Mouse (Mus musculus) heart, adult 8-10 months (tissue): ENCODE results near the gene Ssbp4. TPM values are rescaled to one million over a fixed set of nuclear protein-coding genes. Genes with fewer than 3 reads are reported as not detected.
A peak's percentile ranks its signal among the peaks of the same experiment; 100 is the strongest.

ENCODE experiments used
- DNase-seq: peaks from one replicate; pipeline ENCODE4 v3.0.0; 2022; ENCODE audit warnings: low spot score
- total RNA-seq, 4 experiments: library from RNA; stranded (reverse); gene quantifications; 2 replicates each; pipeline ENCODE4 v1.2.4; 2022

The Ssbp4 gene
- total RNA-seq, result 10 to 100 TPM; 29.1 to 34.1 (median 31.3) TPM

- DNase-seq, result no peak
Measured at GRCm38 (mm10) chr8:70608749-70609367, at the start of gene Ssbp4. Gene Ssbp4, minus strand, starts transcription at chr8:70608872.

- no peak for DNase-seq
Measured at GRCm38 (mm10) chr8:70657739-70658138, 49.1 kb upstream of the Ssbp4 start.

- DNase-seq, result no peak
Measured at GRCm38 (mm10) chr8:70657214-70657613, 48.5 kb upstream of the Ssbp4 start.

GRCm38 (mm10) chr8:70656193-70656790 is 47.6 kb upstream of the Ssbp4 start:
- DNase-seq, result no peak

DNA sequence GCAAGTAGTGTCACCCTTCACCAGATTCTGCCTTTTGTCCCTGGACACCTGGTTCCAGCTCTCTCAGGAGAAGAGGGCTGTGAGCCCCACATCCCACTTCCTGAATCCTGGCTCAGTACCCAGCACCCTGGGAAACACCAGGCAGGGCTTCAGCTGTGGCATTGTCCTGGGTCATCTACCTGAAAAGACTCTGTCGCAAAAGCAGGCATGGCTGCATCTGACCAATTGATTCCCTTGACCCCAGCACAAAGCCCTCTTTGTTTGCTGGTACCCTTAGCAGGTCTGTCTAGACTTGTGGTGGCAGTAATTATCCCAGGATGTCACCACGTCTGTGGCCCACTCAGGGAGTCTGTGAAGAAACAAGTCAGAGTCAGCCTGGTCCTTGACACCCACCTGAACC is 46.8 kb upstream of the Ssbp4 start:
- DNase-seq, result no peak

DNA sequence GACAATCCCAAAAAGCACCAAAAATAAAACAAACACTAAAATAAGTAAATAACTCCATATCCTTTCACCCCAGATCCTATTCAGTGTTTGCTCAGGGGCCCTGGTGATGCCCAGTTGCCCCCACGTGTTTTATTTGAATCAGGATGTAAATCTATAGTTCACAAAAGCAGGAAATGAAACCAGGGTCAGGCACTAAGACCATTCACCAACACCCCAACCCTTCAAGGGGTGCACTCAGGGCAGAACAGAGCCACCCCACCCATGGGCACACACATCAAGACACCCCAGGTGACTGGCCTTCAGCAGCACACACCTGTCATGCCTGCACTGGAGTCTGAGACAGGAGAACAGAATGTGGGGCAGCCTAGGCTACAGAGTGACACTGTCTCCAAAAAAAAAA is 45.4 kb upstream of the Ssbp4 start:
- DNase-seq, result no peak

DNA sequence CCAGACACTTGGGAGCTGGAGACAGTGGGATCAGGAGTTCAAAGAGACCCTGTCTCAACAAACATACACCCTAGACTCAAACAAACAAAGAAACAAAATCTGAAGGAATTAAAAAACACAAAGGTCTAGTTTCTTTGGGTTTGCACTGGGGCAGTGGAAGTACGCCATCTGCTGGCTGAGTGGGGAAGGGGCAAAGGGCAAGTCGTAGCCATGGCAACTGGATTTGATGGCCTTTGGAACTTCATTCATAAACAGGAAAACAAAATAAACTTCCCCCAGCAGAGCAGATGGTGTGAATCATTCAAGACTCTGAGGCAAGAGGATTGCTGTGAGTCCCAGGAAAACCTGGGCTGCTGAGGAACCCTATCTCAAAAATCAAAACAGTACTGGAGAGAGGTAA is 44.6 kb upstream of the Ssbp4 start:
- peak; percentile 57 for DNase-seq

- DNase-seq, result no peak
Measured at GRCm38 (mm10) chr8:70650351-70650750, 41.7 kb upstream of the Ssbp4 start.

GRCm38 (mm10) chr8:70649324-70649723 is 40.7 kb upstream of the Ssbp4 start:
- DNase-seq, result peak; percentile 92

DNA sequence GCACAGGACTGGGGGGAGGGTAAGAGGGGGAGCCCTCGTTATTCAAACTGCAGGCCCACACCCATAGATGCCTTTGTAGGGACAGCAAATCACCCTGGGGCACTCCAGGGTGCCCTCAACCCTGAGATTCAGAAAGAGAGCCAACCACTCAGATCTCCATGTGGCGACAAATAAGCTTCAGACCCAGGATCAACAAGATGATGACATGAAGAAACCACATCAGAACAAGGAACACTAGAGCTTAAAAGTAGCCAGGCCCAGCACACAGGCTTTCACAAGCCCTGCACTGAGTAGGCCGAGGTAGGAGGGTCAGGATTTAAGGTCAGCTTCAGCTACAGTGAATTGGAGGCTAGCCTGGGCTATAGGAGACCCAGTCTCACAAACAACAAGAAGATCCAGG is 40.2 kb upstream of the Ssbp4 start:
- no peak for DNase-seq

DNA sequence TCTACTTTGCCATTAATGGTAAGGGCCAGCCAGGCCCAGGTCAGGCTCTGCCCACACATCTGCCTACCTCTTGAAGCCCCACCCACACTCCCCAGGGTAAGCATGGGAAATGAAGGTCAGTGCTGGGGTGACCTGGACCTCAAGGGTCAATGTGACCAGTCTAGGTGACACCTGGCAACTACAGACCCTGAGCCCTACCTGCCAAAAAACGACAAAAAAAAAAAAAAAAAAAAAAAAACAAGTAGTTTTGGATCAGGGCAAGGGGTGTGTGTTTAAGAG is 39.4 kb upstream of the Ssbp4 start:
- DNase-seq, result no peak

GRCm38 (mm10) chr8:70647343-70648163 is 38.9 kb upstream of the Ssbp4 start:
- no peak for DNase-seq

DNA sequence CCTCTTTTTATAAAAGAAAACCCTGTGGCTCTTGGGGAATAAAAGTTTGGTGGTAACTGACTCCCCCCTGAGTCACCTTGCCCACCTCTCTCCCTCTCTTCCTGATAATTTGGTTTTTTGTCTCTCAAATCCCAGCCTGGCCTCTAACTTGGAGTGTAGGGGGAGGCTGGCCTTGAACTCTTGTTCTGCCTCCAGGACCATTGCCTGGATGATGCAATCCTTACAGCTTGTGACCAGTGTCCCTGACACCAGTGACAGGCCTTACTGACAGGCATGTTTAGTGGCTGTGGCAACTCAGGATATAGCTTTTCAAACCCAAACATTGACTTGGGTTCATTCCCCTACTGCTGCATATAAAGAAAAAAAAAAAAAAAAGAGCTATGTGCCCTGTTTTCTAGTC is 38.1 kb upstream of the Ssbp4 start:
- DNase-seq, result no peak

DNA sequence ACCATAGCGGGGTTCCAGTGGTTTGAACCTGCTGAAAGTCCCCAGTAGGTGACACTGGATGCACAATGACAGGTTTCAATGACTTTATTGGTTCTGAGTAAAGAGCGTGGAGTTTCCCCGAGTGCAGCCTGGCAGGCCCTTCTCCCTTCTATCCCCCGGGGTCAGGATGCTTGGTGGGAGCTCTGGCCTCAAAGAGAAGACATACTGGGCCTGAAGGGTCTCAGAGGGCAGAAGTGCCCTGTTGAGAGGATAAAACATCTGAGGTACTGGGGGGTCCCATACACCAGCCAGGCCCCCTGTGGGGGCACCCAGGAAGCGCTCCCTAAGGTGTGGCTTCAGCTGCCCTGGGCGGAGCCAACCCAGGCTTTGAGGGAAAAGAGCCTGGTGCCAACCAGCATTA is 37.7 kb upstream of the Ssbp4 start:
- DNase-seq, result no peak

GRCm38 (mm10) chr8:70645501-70646224 is 37.0 kb upstream of the Ssbp4 start:
- peak; percentile 69 for DNase-seq

DNA sequence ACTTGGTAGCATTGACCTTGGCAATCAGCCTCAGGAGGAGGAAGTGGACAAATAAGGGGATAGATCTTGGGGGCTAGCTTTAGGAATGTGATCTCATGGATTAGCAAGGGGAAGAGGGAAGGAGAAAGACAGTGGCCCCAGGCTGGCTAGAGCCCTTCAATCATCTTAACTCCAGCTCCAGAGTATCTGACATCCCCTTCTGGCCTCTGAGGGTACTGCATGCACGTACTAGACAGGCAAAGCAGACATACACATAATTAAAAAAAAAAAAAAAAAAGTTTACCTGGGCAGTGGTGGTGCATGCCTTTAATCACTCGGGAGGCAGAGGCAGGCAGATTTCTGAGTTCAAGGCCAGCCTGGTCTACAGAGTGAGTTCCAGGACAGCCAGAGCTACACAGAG is 35.4 kb upstream of the Ssbp4 start:
- DNase-seq, result no peak

DNA sequence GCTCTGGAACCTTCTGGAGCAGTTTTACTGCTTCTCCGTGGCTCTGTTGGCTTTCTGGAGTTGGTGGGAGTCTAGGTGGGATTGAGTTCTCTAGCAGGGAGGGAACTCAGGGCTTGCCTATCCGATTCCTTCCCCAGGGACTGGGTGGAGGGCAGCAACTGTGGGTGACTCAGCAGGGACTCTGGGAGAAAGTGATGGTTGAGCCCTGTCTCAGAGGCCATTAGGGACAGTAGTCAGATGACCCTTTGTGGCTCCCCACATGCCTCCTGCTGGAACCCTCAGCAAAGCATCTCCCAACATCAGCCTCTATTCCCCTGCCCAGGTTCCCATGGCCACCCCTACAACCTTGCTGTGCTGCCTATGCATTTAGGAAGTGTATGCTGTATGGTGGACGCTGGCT is 34.3 kb upstream of the Ssbp4 start:
- no peak for DNase-seq

DNA sequence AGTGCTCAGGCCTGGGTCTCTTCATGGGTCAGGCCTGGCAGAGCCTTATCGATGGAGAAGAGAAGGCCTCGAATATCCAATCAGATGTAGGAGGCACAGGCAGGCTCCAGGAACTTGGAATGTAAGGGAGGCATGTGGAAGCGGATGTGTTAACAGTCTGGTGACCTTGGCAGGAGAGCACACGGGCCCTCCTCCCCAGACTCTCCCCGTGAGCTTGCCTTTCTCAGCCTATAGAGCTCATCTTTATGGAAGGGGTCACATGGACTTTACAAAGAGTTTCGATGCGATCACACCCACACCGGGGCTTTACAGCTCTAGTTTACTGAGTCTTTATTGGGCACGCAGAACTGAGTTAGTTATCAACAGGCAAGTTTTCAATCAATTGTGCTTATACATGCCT is 30.1 kb upstream of the Ssbp4 start:
- DNase-seq, result no peak

GRCm38 (mm10) chr8:70636838-70637237 is 28.2 kb upstream of the Ssbp4 start:
- no peak for DNase-seq

DNA sequence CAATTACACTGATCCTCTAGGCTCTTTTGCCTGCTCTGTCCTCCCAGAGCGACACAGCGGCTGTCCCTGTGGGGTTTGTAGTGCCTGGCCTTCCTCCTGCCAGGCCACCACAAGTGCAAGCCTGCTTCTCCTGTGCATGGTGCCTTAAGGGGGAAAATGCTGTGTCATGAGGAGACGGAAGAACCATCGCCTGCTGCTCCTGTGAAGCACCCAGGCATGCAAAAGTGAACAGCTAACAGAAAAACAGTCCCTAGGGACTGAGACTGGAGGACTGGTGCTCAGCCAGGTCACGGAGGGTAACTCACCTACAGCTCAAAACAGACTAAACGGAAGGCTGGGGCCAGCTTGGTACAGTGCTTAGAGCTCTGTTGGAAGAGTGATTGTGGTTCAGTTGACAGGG is 26.9 kb upstream of the Ssbp4 start:
- no peak for DNase-seq

GRCm38 (mm10) chr8:70634066-70634465 is 25.4 kb upstream of the Ssbp4 start:
- DNase-seq, result peak; percentile 78

- DNase-seq, result no peak
Measured at GRCm38 (mm10) chr8:70632346-70632892, 23.7 kb upstream of the Ssbp4 start, which contains the start of gene Gdf15. Gene Gdf15, minus strand, starts transcription at chr8:70632456.
